Mouse (Mus musculus) forebrain, embryonic 12.5 days (tissue): ENCODE measurements around the gene Car2. TPM values are rescaled to one million over a fixed set of nuclear protein-coding genes. Genes with fewer than 3 reads are reported as not detected.

Experiments used
- ATAC-seq: fragments of 200-750 bp; cut with Nextera tagmentation; 2 replicates; pipeline ENCODE4 v1.8.0; 2017; ENCODE audit warnings: moderate TSS enrichment; ENCODE audit not compliant: low FRiP score
- H3K27ac ChIP-seq: fragments of 300-500 bp; sonication (generic); 2 replicates; pipeline ENCODE4 v1.5.1; 2016; ENCODE audit warnings: mild to moderate bottlenecking
- H3K27me3 ChIP-seq: fragments of 300-500 bp; sonication (generic); 2 replicates; pipeline ENCODE4 v1.6.1; 2016; ENCODE audit warnings: mild to moderate bottlenecking
- H3K36me3 ChIP-seq: fragments of 300-500 bp; sonication (generic); replicated peaks from 2 replicates; pipeline ENCODE4 v1.6.1; 2016; ENCODE audit warnings: mild to moderate bottlenecking
- H3K4me1 ChIP-seq: fragments of 300-500 bp; sonication (generic); 2 replicates; pipeline ENCODE4 v1.6.1; 2016
- H3K4me2 ChIP-seq: fragments of 300-500 bp; sonication (generic); 2 replicates; pipeline ENCODE4 v1.6.1; 2016; ENCODE audit warnings: mild to moderate bottlenecking, moderate library complexity
- H3K4me3 ChIP-seq: fragments of 300-500 bp; sonication (generic); replicated peaks from 2 replicates; pipeline ENCODE4 v1.5.1; 2016; ENCODE audit warnings: mild to moderate bottlenecking
- H3K9ac ChIP-seq: fragments of 300-500 bp; sonication (generic); 2 replicates; pipeline ENCODE4 v1.6.1; 2016; ENCODE audit warnings: mild to moderate bottlenecking
- H3K9me3 ChIP-seq: fragments of 300-500 bp; sonication (generic); 2 replicates; pipeline ENCODE4 v1.6.1; 2016
- WGBS: fragments of 180-500 bp; shearing (Covaris S2); methylation state at CpG from one replicate; pipeline ENCODE4 v1.1.7; 2016; 5-methylcytosine and 5-hydroxymethylcytosine counted together
- polyA plus RNA-seq: library from polyadenylated mRNA; unstranded; fragments of >200 nt; fragmentation: Nextera tagmentation; extraction: Ambion mirVana; gene quantifications from 2 replicates; pipeline ENCODE4 v1.2.1, GENCODE M21; 2016

Car2 gene
- polyA plus RNA-seq, 1 experiment from 2014 or later: 50.7 TPM

- WGBS: 80% methylated on average over 3 of the region's 3 CpGs
- Histone ChIP-seq H3K36me3 (no peaks in the 10 kb centered on the region), H3K27ac (no peak overlapping the region), H3K9me3 (no peaks in the 10 kb centered on the region), H3K4me2 (no peak overlapping the region), H3K9ac (no peak overlapping the region), H3K4me1 (0 out of 2 replicates have a peak, but pooled peaks cover 3% of the 10 kb centered on the region), H3K4me3 (no peak overlapping the region), H3K27me3 (peaks cover 10% of the 10 kb centered on the region)
- no peak for ATAC-seq
These were observed 3.3 kb upstream of the Car2 start for GRCm38 (mm10) chr3:14882756-14883155.

GRCm38 (mm10) chr3:14884826-14885225, 1.2 kb upstream of the Car2 start:
- no peak for ATAC-seq
- no peak overlapping the region for H3K4me2 ChIP-seq

GRCm38 (mm10) chr3:14887134-14887666, 1.1 kb downstream of the Car2 start:
- H3K4me3 ChIP-seq: peak overlapping the region; percentile 76
- no peak for ATAC-seq
- WGBS: 31% methylated on average over 11 of the region's 11 CpGs
- H3K4me2 ChIP-seq: peak overlapping the region; percentile 86
- no peaks in the 10 kb centered on the region for H3K9me3 ChIP-seq
- peaks cover 13% of the 10 kb centered on the region for H3K27me3 ChIP-seq
- H3K9ac ChIP-seq: no peak overlapping the region
- H3K27ac ChIP-seq: no peak overlapping the region
- H3K36me3 ChIP-seq: no peaks in the 10 kb centered on the region
- 0 out of 2 replicates have a peak, but pooled peaks cover 3% of the 10 kb centered on the region for H3K4me1 ChIP-seq

More at GRCm38 (mm10) chr3:14884826-14885225, 1.2 kb upstream of the Car2 start:
- Histone ChIP-seq H3K4me1 (0 out of 2 replicates have a peak, but pooled peaks cover 3% of the 10 kb centered on the region), H3K27me3 (peaks cover 13% of the 10 kb centered on the region), H3K4me3 (no peak overlapping the region), H3K9me3 (no peaks in the 10 kb centered on the region), H3K27ac (no peak overlapping the region), H3K9ac (no peak overlapping the region), H3K36me3 (no peaks in the 10 kb centered on the region)

- Histone ChIP-seq H3K4me3 (peak overlapping the region; percentile 76; the same call in 1 of the 2 replicates), H3K4me1 (0 out of 2 replicates have a peak, but pooled peaks cover 3% of the 10 kb centered on the region), H3K27me3 (peaks cover 13% of the 10 kb centered on the region), H3K9me3 (no peaks in the 10 kb centered on the region), H3K27ac (no peak overlapping the region), H3K36me3 (no peaks in the 10 kb centered on the region), H3K4me2 (no peak overlapping the region), H3K9ac (no peak overlapping the region)
- 66% methylated on average over 10 of the region's 10 CpGs for WGBS
- ATAC-seq: no peak
These were observed 1.7 kb downstream of the Car2 start for GRCm38 (mm10) chr3:14887686-14888295.

GRCm38 (mm10) chr3:14888549-14888948, 2.5 kb downstream of the Car2 start:
- Histone ChIP-seq H3K27me3 (peaks cover 13% of the 10 kb centered on the region), H3K9ac (no peak overlapping the region), H3K4me2 (no peak overlapping the region), H3K27ac (no peak overlapping the region), H3K4me3 (no peak overlapping the region), H3K4me1 (0 out of 2 replicates have a peak, but pooled peaks cover 3% of the 10 kb centered on the region), H3K9me3 (no peaks in the 10 kb centered on the region), H3K36me3 (no peaks in the 10 kb centered on the region)
- no peak for ATAC-seq
- WGBS: 23% methylated on average over 2 of the region's 2 CpGs

GRCm38 (mm10) chr3:14889085-14889484, 3.0 kb downstream of the Car2 start:
- Histone ChIP-seq H3K4me3 (no peak overlapping the region), H3K36me3 (no peaks in the 10 kb centered on the region), H3K9me3 (no peaks in the 10 kb centered on the region), H3K27ac (no peak overlapping the region), H3K4me2 (no peak overlapping the region), H3K27me3 (peaks cover 13% of the 10 kb centered on the region), H3K9ac (no peak overlapping the region), H3K4me1 (0 out of 2 replicates have a peak, but pooled peaks cover 3% of the 10 kb centered on the region)
- WGBS: 71% methylated on average over 2 of the region's 2 CpGs
- ATAC-seq: no peak

- no peak for ATAC-seq
- Histone ChIP-seq H3K27me3 (peaks cover 13% of the 10 kb centered on the region), H3K36me3 (no peaks in the 10 kb centered on the region), H3K4me2 (no peak overlapping the region), H3K27ac (no peak overlapping the region), H3K4me3 (no peak overlapping the region), H3K4me1 (0 out of 2 replicates have a peak, but pooled peaks cover 3% of the 10 kb centered on the region), H3K9ac (no peak overlapping the region), H3K9me3 (no peaks in the 10 kb centered on the region)
- WGBS: 42% methylated on average over 4 of the region's 4 CpGs
These were observed 3.8 kb downstream of the Car2 start for GRCm38 (mm10) chr3:14889716-14890409.

- no peak for ATAC-seq
- Histone ChIP-seq H3K36me3 (no peaks in the 10 kb centered on the region), H3K9ac (no peak overlapping the region), H3K4me1 (no peaks in the 10 kb centered on the region), H3K4me2 (no peak overlapping the region), H3K9me3 (no peaks in the 10 kb centered on the region), H3K27me3 (peaks cover under 1% of the 10 kb centered on the region), H3K27ac (no peak overlapping the region), H3K4me3 (no peak overlapping the region)
- WGBS: 79% methylated on average over 3 of the region's 3 CpGs
These were observed 6.9 kb downstream of the Car2 start for GRCm38 (mm10) chr3:14892991-14893390.

- ATAC-seq: no peak
- H3K4me3 ChIP-seq: no peak overlapping the region
- H3K36me3 ChIP-seq: no peaks in the 10 kb centered on the region
- H3K9me3 ChIP-seq: no peaks in the 10 kb centered on the region
- no peak overlapping the region for H3K4me2 ChIP-seq
- no peaks in the 10 kb centered on the region for H3K4me1 ChIP-seq
- H3K27ac ChIP-seq: no peak overlapping the region
- 76% methylated on average over 5 of the region's 5 CpGs for WGBS
- H3K9ac ChIP-seq: no peak overlapping the region
- H3K27me3 ChIP-seq: no peaks in the 10 kb centered on the region
These were observed 7.6 kb downstream of the Car2 start for GRCm38 (mm10) chr3:14893700-14894099.

GRCm38 (mm10) chr3:14895333-14895732, 9.3 kb downstream of the Car2 start:
- no peaks in the 10 kb centered on the region for H3K9me3 ChIP-seq
- H3K4me1 ChIP-seq: peaks cover 4% of the 10 kb centered on the region; the same call in 1 of the 2 replicates
- H3K27me3 ChIP-seq: no peaks in the 10 kb centered on the region
- no peak for ATAC-seq
- 97% methylated on average over 3 of the region's 3 CpGs for whole genome bisulfite sequencing
- H3K27ac ChIP-seq: no peak overlapping the region
- no peaks in the 10 kb centered on the region for H3K36me3 ChIP-seq
- no peak overlapping the region for H3K4me2 ChIP-seq
- H3K9ac ChIP-seq: no peak overlapping the region
- no peak overlapping the region for H3K4me3 ChIP-seq

- Histone ChIP-seq H3K27ac (no peak overlapping the region), H3K27me3 (no peaks in the 10 kb centered on the region), H3K9ac (no peak overlapping the region), H3K9me3 (no peaks in the 10 kb centered on the region), H3K4me1 (peaks cover 4% of the 10 kb centered on the region; the same call in 1 of the 2 replicates), H3K36me3 (no peaks in the 10 kb centered on the region), H3K4me2 (no peak overlapping the region), H3K4me3 (no peak overlapping the region)
- 68% methylated on average over 6 of the region's 6 CpGs for WGBS
- ATAC-seq: no peak
These were observed 11.7 kb downstream of the Car2 start for GRCm38 (mm10) chr3:14897770-14898169.

- Histone ChIP-seq H3K36me3 (no peaks in the 10 kb centered on the region), H3K9ac (no peak overlapping the region), H3K27me3 (no peaks in the 10 kb centered on the region), H3K9me3 (no peaks in the 10 kb centered on the region), H3K4me1 (peaks cover 4% of the 10 kb centered on the region; the same call in 1 of the 2 replicates), H3K4me2 (no peak overlapping the region), H3K27ac (no peak overlapping the region), H3K4me3 (no peak overlapping the region)
- ATAC-seq: no peak
- WGBS: 92% methylated on average over 3 of the region's 3 CpGs
These were observed 17.3 kb downstream of the Car2 start for GRCm38 (mm10) chr3:14903380-14903779.
